Mouse (Mus musculus): ENCODE data around the gene Zkscan6. TPM values are rescaled to one million over a fixed set of nuclear protein-coding genes. Genes with fewer than 3 reads are reported as not detected.
A peak's percentile ranks its signal among the peaks of the same experiment; 100 is the strongest.

The Zkscan6 gene
- total and polyA plus RNA-seq, 2 experiments from 2014 or later = 13.6 to 18.3 TPM

DNA sequence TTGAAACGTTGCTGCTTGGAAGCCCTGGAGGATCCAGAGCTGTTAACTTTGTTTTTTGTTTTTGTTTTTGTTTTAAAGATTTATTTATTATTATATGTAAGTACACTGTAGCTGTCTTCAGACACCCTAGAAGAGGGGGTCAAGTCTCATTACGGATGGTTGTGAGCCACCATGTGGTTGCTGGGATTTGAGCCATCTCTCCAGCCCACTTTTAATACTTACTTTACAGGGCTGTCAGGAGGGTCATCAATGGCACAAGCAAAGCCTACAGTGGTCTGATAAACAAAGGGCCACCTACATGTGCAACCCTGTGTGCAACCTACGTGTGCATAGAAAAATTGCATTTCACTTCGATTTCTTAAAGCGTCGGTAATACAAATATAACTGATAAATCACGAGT, 626 bp downstream of the Zkscan6 start:
- H3K4me1 ChIP-seq (ENCODE audit: insufficient read depth) = peaks cover 5% of the 10 kb centered on the region; the same call in 1 of the 2 replicates
- no peak overlapping the region; the same call in 1 of the 2 replicates for H3K27ac ChIP-seq (ENCODE audit: low read depth, low read length)
- H3K36me3 ChIP-seq (ENCODE audit: insufficient read depth) = no peaks in the 10 kb centered on the region
- peak overlapping the region; percentile 76 for H3K9ac ChIP-seq
- 48% methylated on average over 7 of the region's 7 CpGs for WGBS
- no peaks in the 10 kb centered on the region for H3K27me3 ChIP-seq (ENCODE audit: insufficient read depth, low read length)
- peak overlapping the region; percentile 72 for H3K4me3 ChIP-seq (ENCODE audit: low read depth, low read length)
- no peak for TF ChIP-seq CTCF (IDR thresholded peaks at IDR 0.05; ENCODE audit: low read depth)
- H3K4me2 ChIP-seq (ENCODE audit: low read depth) = peak overlapping the region; percentile 62
- no peak; the same call in 1 of the 2 replicates for ATAC-seq
- H3K9me3 ChIP-seq (ENCODE audit: low read length) = no peaks in the 10 kb centered on the region
- DNase-seq = no peak

DNA sequence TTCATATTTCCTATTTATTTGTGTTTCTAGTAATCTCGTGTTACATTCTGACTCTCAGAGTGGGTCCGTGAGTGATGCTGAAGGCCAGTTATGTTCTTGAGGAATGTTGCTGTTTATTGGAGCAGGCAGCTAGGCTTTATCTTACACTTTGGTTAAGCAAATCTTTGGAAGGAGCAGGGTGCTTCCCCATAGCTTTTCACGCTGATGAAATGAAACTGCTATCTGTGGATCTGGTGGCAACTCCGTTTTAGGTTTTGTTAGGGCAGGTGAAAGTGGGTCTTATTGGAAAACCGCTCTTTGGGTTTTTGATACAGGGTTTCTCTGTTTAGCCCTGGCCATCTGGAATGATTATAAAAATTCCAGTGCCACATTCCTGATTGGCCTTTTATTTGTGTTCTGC, 5.1 kb downstream of the Zkscan6 start:
- ATAC-seq (no peak), DNase-seq (no peak)
- no peak for TF ChIP-seq CTCF (IDR thresholded peaks at IDR 0.05; ENCODE audit: low read depth)
- H3K4me3 ChIP-seq (ENCODE audit: low read depth, low read length) = no peak overlapping the region
- 22% methylated on average over 5 of the region's 5 CpGs for WGBS
- no peaks in the 10 kb centered on the region for H3K27me3 ChIP-seq (ENCODE audit: insufficient read depth, low read length)
- H3K27ac ChIP-seq (ENCODE audit: low read depth, low read length) = no peak overlapping the region
- peaks cover 22% of the 10 kb centered on the region; the same call in 1 of the 2 replicates for H3K36me3 ChIP-seq (ENCODE audit: insufficient read depth)
- H3K4me2 ChIP-seq (ENCODE audit: low read depth) = no peak overlapping the region
- H3K4me1 ChIP-seq (ENCODE audit: insufficient read depth) = peaks cover 5% of the 10 kb centered on the region; the same call in 1 of the 2 replicates
- no peaks in the 10 kb centered on the region for H3K9me3 ChIP-seq (ENCODE audit: low read length)
- H3K9ac ChIP-seq = no peak overlapping the region

DNA sequence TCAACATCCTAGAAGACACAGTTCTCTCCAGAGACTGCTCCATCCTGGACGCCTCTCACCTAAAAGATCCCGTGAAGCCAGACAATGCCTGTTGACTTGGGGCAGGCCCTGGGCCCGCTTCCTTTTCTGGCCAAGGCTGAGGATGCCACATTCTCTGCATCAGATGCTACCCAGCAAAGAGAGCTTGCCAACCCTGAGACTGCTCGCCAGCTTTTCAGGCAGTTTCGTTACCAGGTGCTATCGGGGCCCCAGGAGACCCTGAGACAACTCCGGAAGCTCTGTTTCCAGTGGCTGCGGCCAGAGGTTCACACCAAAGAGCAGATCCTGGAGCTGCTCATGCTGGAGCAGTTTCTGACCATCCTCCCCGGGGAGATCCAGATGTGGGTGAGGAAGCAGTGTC, 7.4 kb downstream of the Zkscan6 start:
- H3K4me3 ChIP-seq (ENCODE audit: low read depth, low read length) = no peak overlapping the region
- no peak overlapping the region for H3K4me2 ChIP-seq (ENCODE audit: low read depth)
- no peak for TF ChIP-seq CTCF (IDR thresholded peaks at IDR 0.05; ENCODE audit: low read depth)

DNA sequence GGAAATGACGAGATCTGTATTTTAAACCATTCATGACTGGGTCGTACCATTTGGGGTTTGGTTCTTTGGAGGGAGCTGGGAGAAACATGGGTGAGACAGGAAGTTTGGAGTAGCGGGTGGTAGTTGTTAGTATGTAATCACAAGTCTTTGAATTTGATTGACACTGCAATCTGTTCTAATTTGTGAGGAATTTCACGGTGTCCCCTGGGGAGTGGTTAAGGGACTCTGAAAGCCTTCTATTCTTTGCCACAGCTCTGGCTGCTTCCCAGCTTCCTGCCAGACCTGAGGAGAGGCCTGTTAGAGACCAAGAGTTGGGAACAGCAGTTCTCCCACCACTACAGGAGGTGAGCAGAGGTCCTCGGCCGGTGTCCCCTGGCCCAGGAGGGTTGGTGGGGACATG, 9.3 kb downstream of the Zkscan6 start:
- no peak; the same call in 1 of the 2 replicates for ATAC-seq
- TF ChIP-seq CTCF (IDR thresholded peaks at IDR 0.05; ENCODE audit: low read depth) = no peak
- no peak overlapping the region for H3K4me2 ChIP-seq (ENCODE audit: low read depth)
- H3K4me1 ChIP-seq (ENCODE audit: insufficient read depth) = no peaks in the 10 kb centered on the region
- WGBS = 31% methylated on average over 6 of the region's 6 CpGs
- no peak overlapping the region for H3K4me3 ChIP-seq (ENCODE audit: low read depth, low read length)
- H3K9me3 ChIP-seq (ENCODE audit: low read length) = no peaks in the 10 kb centered on the region
- H3K9ac ChIP-seq = no peak overlapping the region
- peaks cover 28% of the 10 kb centered on the region for H3K36me3 ChIP-seq (ENCODE audit: insufficient read depth)
- no peaks in the 10 kb centered on the region for H3K27me3 ChIP-seq (ENCODE audit: insufficient read depth, low read length)
- H3K27ac ChIP-seq (ENCODE audit: low read depth, low read length) = no peak overlapping the region
- peak; percentile 41 for DNase-seq

More for the DNA sequence above, 7.4 kb downstream of the Zkscan6 start:
- H3K36me3 ChIP-seq (ENCODE audit: insufficient read depth) = peaks cover 23% of the 10 kb centered on the region
- H3K27me3 ChIP-seq (ENCODE audit: insufficient read depth, low read length) = no peaks in the 10 kb centered on the region
- no peak overlapping the region for H3K9ac ChIP-seq
- H3K9me3 ChIP-seq (ENCODE audit: low read length) = no peaks in the 10 kb centered on the region
- WGBS = 81% methylated on average over 9 of the region's 9 CpGs
- ATAC-seq (no peak), DNase-seq (no peak)
- no peaks in the 10 kb centered on the region for H3K4me1 ChIP-seq (ENCODE audit: insufficient read depth)
- H3K27ac ChIP-seq (ENCODE audit: low read depth, low read length) = no peak overlapping the region

DNA sequence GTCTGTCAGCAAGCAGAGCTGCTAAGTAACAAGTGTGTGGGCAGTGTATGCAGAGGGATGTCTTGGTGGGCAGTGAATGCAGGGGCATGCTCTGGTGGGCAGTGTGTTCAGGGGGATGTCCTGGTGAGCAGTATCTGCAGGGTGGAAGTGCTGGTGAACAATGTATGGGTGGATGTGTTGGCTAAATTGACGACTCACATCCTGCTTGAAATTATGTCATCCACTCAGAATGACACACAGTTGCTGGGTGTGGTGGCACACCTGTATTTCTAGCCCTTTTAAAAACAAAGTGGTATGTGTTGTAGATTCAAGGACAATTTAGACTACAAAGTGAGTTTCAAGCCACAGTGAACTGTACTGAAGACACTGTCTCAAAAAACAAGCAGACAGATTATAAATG, 11.2 kb downstream of the Zkscan6 start:
- Histone ChIP-seq H3K4me2 (ENCODE audit: low read depth) (no peak overlapping the region), H3K9me3 (ENCODE audit: low read length) (no peaks in the 10 kb centered on the region), H3K4me1 (ENCODE audit: insufficient read depth) (no peaks in the 10 kb centered on the region), H3K27me3 (ENCODE audit: insufficient read depth, low read length) (no peaks in the 10 kb centered on the region), H3K27ac (ENCODE audit: low read depth, low read length) (no peak overlapping the region), H3K4me3 (ENCODE audit: low read depth, low read length) (no peak overlapping the region), H3K9ac (no peak overlapping the region), H3K36me3 (ENCODE audit: insufficient read depth) (peaks cover 44% of the 10 kb centered on the region)
- DNase-seq (no peak), ATAC-seq (no peak)
- no peak for TF ChIP-seq CTCF (IDR thresholded peaks at IDR 0.05; ENCODE audit: low read depth)
- WGBS = 94% methylated on average over 1 of the region's 1 CpGs

DNA sequence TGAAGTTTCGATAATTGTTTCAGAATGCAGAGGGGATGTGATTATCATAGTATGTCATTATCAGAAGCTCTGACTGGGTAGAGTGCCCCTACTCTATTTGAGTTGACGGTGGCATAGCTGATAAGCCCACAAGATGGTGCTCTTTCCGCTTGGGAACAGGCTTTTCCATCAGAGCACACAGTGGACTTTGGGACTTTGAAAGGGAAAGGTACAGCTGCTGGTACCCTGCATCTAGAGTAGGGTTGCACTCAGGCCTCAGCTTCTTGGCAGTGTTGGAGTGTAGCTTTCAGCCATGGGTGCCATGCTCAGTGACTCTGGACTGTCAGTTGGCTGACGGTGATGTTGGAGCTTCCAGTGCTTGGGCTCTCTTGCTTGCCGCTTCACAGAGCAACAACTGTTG, 13.3 kb downstream of the Zkscan6 start:
- H3K27ac ChIP-seq (ENCODE audit: low read depth, low read length) = no peak overlapping the region
- H3K36me3 ChIP-seq (ENCODE audit: insufficient read depth) = peaks cover 34% of the 10 kb centered on the region
- no peaks in the 10 kb centered on the region for H3K27me3 ChIP-seq (ENCODE audit: insufficient read depth, low read length)
- H3K9ac ChIP-seq = no peak overlapping the region
- H3K4me3 ChIP-seq (ENCODE audit: low read depth, low read length) = no peak overlapping the region
- peak; percentile 84 for TF ChIP-seq CTCF (IDR thresholded peaks at IDR 0.05; ENCODE audit: low read depth)
- DNase-seq (peak; percentile 65), ATAC-seq (peak; percentile 78)
- H3K4me1 ChIP-seq (ENCODE audit: insufficient read depth) = no peaks in the 10 kb centered on the region
- 68% methylated on average over 5 of the region's 5 CpGs for WGBS
- no peak overlapping the region for H3K4me2 ChIP-seq (ENCODE audit: low read depth)
- no peaks in the 10 kb centered on the region for H3K9me3 ChIP-seq (ENCODE audit: low read length)

DNA sequence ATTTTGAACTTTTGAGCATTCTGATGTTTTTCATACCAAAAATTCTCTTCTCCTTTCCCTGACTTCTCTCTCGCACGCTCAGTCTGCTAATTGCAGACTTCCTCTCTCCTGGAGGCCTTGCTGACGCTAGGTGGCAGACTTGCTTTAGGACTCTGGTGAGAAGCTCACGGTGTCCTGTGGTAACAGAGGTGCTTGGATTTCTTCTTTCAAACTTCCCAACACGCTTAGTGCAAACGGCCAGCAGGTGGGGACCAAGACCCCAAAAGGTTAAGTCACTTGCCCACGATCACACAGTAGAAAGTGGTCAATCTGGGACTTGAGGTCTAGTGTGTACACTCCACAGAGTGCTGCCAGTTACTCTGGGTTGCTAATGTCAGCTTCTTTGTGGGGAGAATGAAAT, 13.9 kb downstream of the Zkscan6 start:
- Histone ChIP-seq H3K4me2 (ENCODE audit: low read depth) (no peak overlapping the region), H3K4me1 (ENCODE audit: insufficient read depth) (no peaks in the 10 kb centered on the region), H3K27me3 (ENCODE audit: insufficient read depth, low read length) (no peaks in the 10 kb centered on the region), H3K27ac (ENCODE audit: low read depth, low read length) (no peak overlapping the region), H3K4me3 (ENCODE audit: low read depth, low read length) (no peak overlapping the region), H3K9ac (no peak overlapping the region), H3K36me3 (ENCODE audit: insufficient read depth) (peaks cover 29% of the 10 kb centered on the region), H3K9me3 (ENCODE audit: low read length) (no peaks in the 10 kb centered on the region)
- DNase-seq (peak; percentile 87), ATAC-seq (peak; percentile 90)
- peak; percentile 93 for TF ChIP-seq CTCF (IDR thresholded peaks at IDR 0.05; ENCODE audit: low read depth)
- 9% methylated on average over 7 of the region's 7 CpGs for WGBS
